Mouse (Mus musculus) CH12F3 (cell line): ENCODE measurements around the gene Gm21915.

Source experiments
- in situ Hi-C: fragments of 300-500 bp; cut with MboI; formaldehyde crosslinking; loops from 2 replicates; pipeline ENCODE4 v1.14.3; 2020; ENCODE audit warnings: low sequenced_read_pairs

Gene Gm21915

GRCm38 (mm10) chr9:40709991-40710390 lies 39.6 kb downstream of the Gm21915 start:
- in situ Hi-C loops = no loop called here

GRCm38 (mm10) chr9:40711654-40712053 lies 41.2 kb downstream of the Gm21915 start:
- in situ Hi-C loops = no loop called here

GRCm38 (mm10) chr9:40717182-40717874 lies 46.9 kb downstream of the Gm21915 start:
- in situ Hi-C loops = no loop called here

GRCm38 (mm10) chr9:40717875-40718185 lies 47.4 kb downstream of the Gm21915 start:
- in situ Hi-C loops = no loop called here
